Mouse (Mus musculus): ENCODE results near the gene Ropn1l.

GRCm38 (mm10) chr15:31414179-31414898 is 39.2 kb downstream of the Ropn1l start:
- no peak for TF ChIP-seq CTCF (IDR thresholded peaks at IDR 0.05; ENCODE audit: control insufficient read depth, insufficient read depth, insufficient replicate concordance, low read depth, low read length)
- TF ChIP-seq POLR2A (IDR thresholded peaks at IDR 0.05; ENCODE audit: control insufficient read depth, low read depth, low read length), result no peak
